Mouse (Mus musculus) kidney, adult 11 months (tissue): Measurements from ENCODE around the gene Slx4ip.

Experiments
- DNase-seq: peaks from one replicate; pipeline ENCODE4 v3.0.0; 2022

The Slx4ip gene

GRCm38 (mm10) chr2:137067479-137068110, 176.6 kb downstream of the Slx4ip start:
- no peak for DNase-seq

- DNase-seq: no peak
Measured at GRCm38 (mm10) chr2:137073473-137074312, 182.7 kb downstream of the Slx4ip start.

DNA sequence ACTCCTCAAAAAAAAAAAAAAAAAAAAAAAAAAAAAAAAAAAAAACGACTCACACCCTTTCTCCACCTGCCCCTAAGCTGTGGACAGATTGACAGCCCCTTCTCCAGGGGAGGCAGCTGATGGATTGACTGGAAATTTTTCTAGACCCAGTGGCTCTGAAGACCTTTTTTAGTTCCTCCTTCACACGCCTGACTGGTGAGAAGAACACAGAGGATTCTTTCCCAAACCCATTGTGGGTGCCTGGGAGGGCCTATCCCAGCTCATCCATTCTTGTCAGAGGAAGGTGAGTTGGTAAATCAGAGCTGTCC, 183.2 kb downstream of the Slx4ip start:
- no peak for DNase-seq

- no peak for DNase-seq
Measured at GRCm38 (mm10) chr2:137078771-137079170, 187.8 kb downstream of the Slx4ip start.

DNA sequence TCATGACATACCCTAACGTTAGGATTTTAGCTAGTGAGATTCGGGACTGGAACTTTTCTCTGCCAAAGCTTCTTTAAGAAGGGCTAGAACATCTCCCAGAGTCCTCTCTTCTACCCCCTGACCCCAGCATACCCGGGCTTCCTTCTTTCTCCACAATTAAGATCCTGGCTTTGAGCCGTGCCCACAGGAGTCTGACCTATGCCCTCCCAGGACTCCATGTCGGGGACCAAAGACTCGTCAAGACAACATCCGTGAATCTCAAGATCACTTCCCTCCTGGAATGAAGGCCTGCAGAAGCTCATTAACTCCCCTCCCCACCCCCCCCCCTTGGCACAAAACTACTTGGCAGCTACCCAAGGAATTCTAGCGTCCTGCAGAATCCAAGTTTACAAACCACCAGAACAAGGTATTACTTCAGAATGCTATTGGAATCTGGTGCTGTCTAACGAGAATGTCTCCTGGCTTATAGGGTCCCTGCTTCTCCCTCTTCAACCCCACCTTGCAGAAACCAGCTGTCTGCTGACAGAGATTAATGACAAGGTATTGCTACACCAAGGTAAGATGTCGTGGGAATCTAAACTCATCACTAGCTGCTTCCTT, 188.8 kb downstream of the Slx4ip start:
- peak; percentile 67 for DNase-seq

- DNase-seq: peak; percentile 72
Measured at GRCm38 (mm10) chr2:137080468-137080867, 189.4 kb downstream of the Slx4ip start.

DNA sequence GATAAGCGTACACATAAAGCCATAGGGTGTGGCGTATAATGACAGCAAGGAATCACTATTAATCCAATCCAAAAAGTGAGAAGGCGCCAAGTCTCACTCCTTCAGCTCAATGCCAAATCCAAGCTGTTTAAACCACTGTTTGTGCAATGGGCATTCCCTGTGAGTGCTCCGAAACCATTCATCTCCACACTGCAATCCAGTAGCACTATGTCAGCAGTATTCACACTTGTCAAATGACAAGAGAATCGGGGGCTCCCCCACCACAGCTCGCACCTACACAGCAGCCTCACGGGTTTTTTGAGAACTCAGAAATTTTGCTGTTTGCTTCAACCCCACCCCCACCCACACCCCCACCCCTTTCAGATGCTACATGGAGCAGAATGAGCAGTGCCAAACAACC, 190.0 kb downstream of the Slx4ip start:
- no peak for DNase-seq

- DNase-seq: peak; percentile 34
Measured at GRCm38 (mm10) chr2:137082896-137083620, 192.0 kb downstream of the Slx4ip start.

DNA sequence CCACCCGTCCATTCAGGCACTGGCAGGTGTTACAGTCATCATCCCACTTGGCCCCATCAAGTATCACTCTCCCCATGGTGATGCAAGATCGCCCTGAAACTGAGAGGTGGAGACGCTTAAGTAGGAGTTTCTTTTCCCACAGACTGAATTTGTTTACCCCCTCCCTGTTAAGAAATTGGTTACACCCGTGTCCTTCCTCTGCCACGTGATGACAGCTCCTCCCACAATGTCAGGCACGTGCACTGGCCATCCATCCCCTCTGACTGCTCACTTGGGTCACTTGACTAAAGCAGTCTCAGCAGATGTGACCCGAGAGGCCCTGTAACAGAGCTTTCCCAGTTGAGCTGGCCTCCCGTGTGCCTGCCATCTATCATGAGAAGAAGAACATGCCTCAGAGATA, 194.2 kb downstream of the Slx4ip start:
- no peak for DNase-seq

DNA sequence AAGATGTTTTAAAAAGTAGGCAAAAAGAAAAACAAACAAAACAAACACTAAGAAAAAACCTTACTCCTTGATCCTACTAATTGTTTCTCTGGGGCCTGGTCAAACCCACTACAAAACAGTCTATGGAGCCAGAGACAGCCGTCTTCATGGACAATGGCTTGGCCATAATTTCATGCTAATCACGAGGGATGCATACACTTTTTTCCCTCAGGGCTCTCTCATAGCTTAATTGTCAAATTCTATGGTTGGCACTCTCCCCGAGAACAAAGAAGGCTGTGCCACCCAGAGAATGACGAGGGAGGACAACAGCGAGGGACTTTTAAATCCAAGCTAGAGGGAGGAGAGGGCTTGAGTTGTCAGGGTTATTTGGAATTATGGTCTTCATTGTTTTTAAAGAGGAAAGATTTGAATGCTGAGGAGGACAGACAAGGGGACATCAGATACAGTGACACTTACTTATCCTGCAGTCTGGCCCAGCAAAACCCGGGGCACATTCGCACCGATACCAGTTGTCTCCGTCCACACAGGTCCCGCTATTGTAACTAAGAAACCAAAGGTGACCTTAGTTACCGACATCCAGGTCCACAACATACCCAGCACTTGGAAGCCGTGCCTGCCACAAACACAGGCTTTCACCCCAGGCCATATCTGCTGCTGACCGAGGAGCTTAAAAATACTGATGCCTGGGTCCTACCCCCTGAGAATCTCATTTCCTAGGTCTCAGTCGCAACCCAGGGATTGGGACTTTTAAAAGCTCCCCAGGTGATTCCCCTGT, 195.8 kb downstream of the Slx4ip start:
- DNase-seq: no peak

DNA sequence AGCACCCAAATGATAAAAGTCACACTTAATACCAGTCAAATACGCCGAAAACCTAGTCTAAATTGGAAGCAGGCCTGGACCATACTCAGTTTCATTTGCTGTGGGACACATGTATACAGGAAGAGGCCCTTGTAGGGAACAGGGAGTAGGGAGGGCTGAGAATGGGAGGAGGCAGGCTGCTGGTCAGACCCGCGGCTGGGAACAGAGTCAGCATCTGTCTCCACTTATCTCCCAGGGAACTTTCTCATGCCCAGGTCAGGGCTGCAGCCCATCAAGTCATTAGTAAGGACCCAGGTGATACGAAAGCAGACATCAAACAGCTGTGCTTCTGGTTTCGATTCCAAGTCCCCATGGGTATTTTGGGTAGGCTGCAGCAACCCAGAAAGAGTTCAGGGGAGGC, 196.7 kb downstream of the Slx4ip start:
- DNase-seq: no peak

GRCm38 (mm10) chr2:137091766-137092522, 200.9 kb downstream of the Slx4ip start:
- DNase-seq: no peak

GRCm38 (mm10) chr2:137092523-137093297, 201.7 kb downstream of the Slx4ip start:
- no peak for DNase-seq

- no peak for DNase-seq
Measured at GRCm38 (mm10) chr2:137093298-137093630, 202.2 kb downstream of the Slx4ip start.

- no peak for DNase-seq
Measured at GRCm38 (mm10) chr2:137094301-137094700, 203.3 kb downstream of the Slx4ip start.

DNA sequence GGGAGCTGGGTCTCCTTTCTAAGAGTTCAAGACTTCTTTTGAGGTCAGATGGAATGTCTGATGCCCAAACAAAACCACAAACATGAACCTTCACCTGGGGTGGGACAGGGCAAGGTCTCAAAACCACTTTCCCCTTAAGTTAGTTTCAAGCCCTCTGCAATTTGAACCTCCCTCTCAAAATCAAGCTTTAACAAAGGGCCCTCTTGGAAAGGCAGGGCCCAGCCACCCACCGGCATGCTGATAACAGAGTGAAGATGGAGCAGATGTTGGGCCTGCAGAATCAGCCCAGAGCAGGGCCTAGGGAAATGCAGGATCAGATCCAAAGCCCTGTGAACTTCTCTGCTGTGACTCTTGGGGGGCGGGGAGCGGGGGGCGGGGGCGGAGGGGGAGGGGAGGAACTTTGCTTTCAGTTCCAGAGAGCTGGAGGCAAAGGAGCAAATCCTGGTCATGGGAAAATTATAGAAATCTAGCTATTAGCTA, 206.0 kb downstream of the Slx4ip start:
- DNase-seq: no peak

- DNase-seq: no peak
Measured at GRCm38 (mm10) chr2:137098269-137099035, 207.4 kb downstream of the Slx4ip start.

GRCm38 (mm10) chr2:137099211-137099734, 208.3 kb downstream of the Slx4ip start:
- DNase-seq: no peak

DNA sequence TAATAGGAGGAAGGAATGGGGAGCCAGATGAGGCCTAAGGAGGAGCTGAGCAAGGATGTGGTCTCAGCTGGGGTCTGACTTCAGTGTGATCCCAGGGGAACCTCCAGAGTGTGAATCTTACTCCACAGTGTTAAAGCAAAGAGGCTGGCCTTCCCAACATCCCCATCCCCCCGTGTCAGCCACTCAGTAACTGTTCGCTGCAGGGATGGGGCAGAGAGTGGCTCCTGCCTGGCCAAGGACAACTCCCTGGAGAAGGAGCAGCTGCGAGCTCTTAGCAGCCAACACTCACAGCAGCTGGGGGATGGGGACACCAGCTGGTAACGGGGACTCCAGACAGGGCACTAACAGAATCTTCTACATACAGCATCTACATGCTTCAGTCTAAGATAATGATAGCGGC, 210.1 kb downstream of the Slx4ip start:
- DNase-seq: no peak

- DNase-seq: no peak
Measured at GRCm38 (mm10) chr2:137107203-137107602, 216.2 kb downstream of the Slx4ip start.
